Mouse (Mus musculus): ENCODE data around the gene Agxt2.

Agxt2 gene

GRCm38 (mm10) chr15:10358039-10358948, at the start of gene Agxt2:
Gene Agxt2, plus strand, starts transcription at chr15:10358532.
- DNase-seq (ENCODE audit: low read depth in 2 of 2, low spot score in 2 of 2) = no peak

- no peak for DNase-seq (ENCODE audit: low read depth in 2 of 2, low spot score in 2 of 2)
Observed at GRCm38 (mm10) chr15:10311826-10312225, 46.5 kb upstream of the Agxt2 start.

GRCm38 (mm10) chr15:10313522-10314455, 44.5 kb upstream of the Agxt2 start:
- DNase-seq (ENCODE audit: low read depth in 2 of 2, low spot score in 2 of 2) = peak in 1 of 2 experiments; percentile 1

- no peak for DNase-seq (ENCODE audit: low read depth in 2 of 2, low spot score in 2 of 2)
Observed at GRCm38 (mm10) chr15:10325080-10325479, 33.3 kb upstream of the Agxt2 start, which contains the start of gene Gm21973. Gene Gm21973, plus strand, starts transcription at chr15:10325380.

GRCm38 (mm10) chr15:10330626-10331025, 27.7 kb upstream of the Agxt2 start:
- no peak for DNase-seq (ENCODE audit: low read depth in 2 of 2, low spot score in 2 of 2)

GRCm38 (mm10) chr15:10332566-10332965, 25.8 kb upstream of the Agxt2 start:
- no peak for DNase-seq (ENCODE audit: low read depth in 2 of 2, low spot score in 2 of 2)

- DNase-seq (ENCODE audit: low read depth in 2 of 2, low spot score in 2 of 2) = no peak
Observed at GRCm38 (mm10) chr15:10338606-10339005, 19.7 kb upstream of the Agxt2 start.

GRCm38 (mm10) chr15:10347044-10347443, 11.3 kb upstream of the Agxt2 start:
- DNase-seq (ENCODE audit: low read depth in 2 of 2, low spot score in 2 of 2) = no peak

- DNase-seq (ENCODE audit: low read depth in 2 of 2, low spot score in 2 of 2) = no peak
Observed at GRCm38 (mm10) chr15:10366331-10366730, 8.0 kb downstream of the Agxt2 start.

GRCm38 (mm10) chr15:10375404-10375803, 17.1 kb downstream of the Agxt2 start:
- no peak for DNase-seq (ENCODE audit: low read depth in 2 of 2, low spot score in 2 of 2)

GRCm38 (mm10) chr15:10378338-10378959, 20.1 kb downstream of the Agxt2 start:
- no peak for DNase-seq (ENCODE audit: low read depth in 2 of 2, low spot score in 2 of 2)

- DNase-seq (ENCODE audit: low read depth in 2 of 2, low spot score in 2 of 2) = no peak
Observed at GRCm38 (mm10) chr15:10379757-10380458, 21.6 kb downstream of the Agxt2 start.

- no peak for DNase-seq (ENCODE audit: low read depth in 2 of 2, low spot score in 2 of 2)
Observed at GRCm38 (mm10) chr15:10387263-10387662, 28.9 kb downstream of the Agxt2 start.

GRCm38 (mm10) chr15:10399795-10400194, 41.5 kb downstream of the Agxt2 start:
- no peak for DNase-seq (ENCODE audit: low read depth in 2 of 2, low spot score in 2 of 2)

- no peak for DNase-seq (ENCODE audit: low read depth in 2 of 2, low spot score in 2 of 2)
Observed at GRCm38 (mm10) chr15:10400415-10400814, 42.1 kb downstream of the Agxt2 start.

GRCm38 (mm10) chr15:10409842-10410241, 51.5 kb downstream of the Agxt2 start:
- no peak for DNase-seq (ENCODE audit: low read depth in 2 of 2, low spot score in 2 of 2)

GRCm38 (mm10) chr15:10410881-10411280, 52.5 kb downstream of the Agxt2 start:
- no peak for DNase-seq (ENCODE audit: low read depth in 2 of 2, low spot score in 2 of 2)

- DNase-seq (ENCODE audit: low read depth in 2 of 2, low spot score in 2 of 2) = no peak
Observed at GRCm38 (mm10) chr15:10413656-10414055, 55.3 kb downstream of the Agxt2 start.

- no peak for DNase-seq (ENCODE audit: low read depth in 2 of 2, low spot score in 2 of 2)
Observed at GRCm38 (mm10) chr15:10421138-10421784, 62.9 kb downstream of the Agxt2 start.

- no peak for DNase-seq (ENCODE audit: low read depth in 2 of 2, low spot score in 2 of 2)
Observed at GRCm38 (mm10) chr15:10421785-10422144, 63.4 kb downstream of the Agxt2 start.
